Mouse (Mus musculus) cerebellum, postnatal 14 days (tissue): Measurements from ENCODE around the gene Synj2.
"Not testable (repeated sequence)": the region's sequence is repeated elsewhere in the genome, so short reads cannot be mapped to it uniquely, and the experiment has no call there.

ENCODE experiments used
- DNase-seq, 2 experiments: peaks; one replicate each; pipeline ENCODE4 v3.0.0; 2021; ENCODE audit warnings: mixed read lengths in 2 of 2

The Synj2 gene

DNA sequence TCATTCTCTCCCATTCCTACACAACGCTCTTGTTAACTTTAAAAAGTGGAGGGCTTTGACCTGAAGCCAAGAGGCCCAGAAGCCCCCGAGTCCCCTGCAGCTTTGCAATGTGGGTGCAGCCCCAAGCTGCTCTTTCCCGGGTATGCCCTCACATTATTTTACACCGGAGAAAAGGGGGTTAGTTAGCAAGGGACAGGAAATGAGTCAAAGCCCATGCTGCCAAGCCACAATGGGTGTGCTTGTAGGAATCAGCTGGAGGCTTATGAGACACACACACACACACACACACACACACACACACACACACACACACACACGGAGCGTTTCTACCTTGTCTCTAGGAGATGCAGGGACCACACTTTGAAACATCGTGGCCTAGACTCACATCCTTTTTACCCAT, 60.8 kb downstream of the Synj2 start:
- no peak for DNase-seq

DNA sequence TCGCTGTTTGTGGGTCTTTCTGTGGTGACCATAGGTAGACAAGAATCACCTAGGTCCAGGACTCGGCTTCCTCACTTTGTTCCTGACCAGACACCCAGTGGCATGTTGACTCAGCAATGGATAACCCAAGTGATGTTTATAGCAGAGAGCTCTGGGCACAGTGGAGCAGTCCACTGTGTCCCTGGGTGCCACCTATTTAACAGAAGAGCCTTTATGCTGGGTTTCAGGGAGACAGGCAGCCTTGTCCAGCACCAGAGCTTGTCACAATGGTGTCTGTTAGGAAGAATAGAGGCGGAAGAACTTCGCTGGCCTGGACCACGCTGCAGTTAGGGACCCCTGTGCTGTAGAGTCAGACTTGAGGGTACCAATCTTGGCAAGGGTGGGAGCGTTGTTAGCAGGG, 61.5 kb downstream of the Synj2 start:
- DNase-seq = no peak

DNA sequence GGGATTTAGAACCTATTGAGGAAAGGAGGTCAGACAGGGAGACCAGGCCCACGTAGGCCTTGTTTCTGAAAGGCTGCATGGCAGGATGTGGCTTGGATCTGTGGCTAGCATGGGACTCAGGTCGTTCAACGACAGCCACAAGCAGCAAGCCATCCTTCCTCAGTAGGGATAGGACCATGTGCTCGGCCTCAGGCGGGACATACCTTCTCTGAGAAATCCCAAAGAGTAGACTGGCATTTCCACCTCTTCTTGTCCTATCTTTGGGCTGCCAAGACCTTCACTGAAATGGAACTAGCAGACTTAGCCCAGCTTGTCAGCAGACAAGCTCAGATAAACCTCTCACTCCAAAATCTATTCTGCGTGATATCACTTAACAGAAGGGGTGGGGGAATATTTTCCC, 62.6 kb downstream of the Synj2 start:
- DNase-seq = no peak

DNA sequence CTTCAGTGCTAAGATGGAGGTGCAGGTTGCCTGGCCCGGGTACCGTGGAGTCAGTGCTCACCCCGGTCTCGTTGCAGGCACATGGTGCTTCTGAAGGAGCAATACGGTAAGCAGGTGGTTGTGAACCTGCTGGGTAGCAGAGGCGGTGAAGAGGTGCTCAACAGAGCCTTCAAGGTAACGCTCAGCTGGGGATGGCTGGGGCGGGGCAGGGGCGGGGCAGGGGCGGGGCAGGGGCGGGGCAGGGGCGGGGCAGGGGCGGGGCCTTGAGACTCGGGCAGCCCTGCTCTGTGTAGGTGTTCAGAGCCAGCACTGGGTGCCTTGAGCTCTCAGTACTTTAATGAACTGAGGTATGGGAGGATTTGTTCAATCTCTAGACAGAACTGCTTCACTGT, 64.2 kb downstream of the Synj2 start:
- DNase-seq = no peak

DNA sequence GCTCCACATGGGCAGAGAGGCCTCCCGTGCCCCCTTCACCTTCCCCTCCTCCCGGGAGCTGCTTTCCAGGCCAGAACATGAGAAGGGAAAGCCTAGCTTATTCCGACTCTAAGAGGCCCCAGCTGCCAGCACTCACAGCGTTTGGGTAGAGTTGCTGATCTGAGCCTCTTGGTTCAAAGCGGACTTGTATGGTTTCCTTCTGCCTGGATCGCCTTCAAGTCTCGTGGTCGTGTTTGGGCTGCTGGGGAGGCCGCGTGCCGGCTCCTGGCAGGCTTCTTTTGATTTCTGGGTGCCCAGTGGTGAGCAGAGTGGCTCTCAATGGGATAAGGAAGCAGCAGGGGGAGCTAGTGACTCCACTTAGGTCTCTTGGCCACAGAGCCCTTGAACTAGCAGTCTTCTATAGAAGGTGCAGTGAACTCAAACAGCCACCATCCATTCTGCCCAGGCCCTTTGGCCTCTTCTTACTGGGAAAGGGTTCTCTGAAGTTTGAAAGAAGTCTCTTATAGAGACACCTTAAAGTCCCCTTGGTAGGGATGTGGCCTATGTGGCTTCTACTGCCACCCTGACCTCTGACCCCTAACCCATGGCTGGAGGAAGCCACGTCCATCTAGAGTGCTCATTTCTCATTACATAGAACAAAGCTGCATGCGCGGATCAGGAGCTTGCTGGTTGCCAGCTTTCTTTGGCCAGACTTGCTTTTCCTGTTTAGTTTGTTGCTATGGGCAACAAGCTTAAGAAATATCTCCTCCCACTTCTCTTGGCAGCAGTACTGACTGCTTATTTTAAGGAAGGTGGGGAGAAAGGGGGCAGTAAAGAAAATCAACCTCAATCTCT, 64.8 kb downstream of the Synj2 start:
- DNase-seq = no peak

DNA sequence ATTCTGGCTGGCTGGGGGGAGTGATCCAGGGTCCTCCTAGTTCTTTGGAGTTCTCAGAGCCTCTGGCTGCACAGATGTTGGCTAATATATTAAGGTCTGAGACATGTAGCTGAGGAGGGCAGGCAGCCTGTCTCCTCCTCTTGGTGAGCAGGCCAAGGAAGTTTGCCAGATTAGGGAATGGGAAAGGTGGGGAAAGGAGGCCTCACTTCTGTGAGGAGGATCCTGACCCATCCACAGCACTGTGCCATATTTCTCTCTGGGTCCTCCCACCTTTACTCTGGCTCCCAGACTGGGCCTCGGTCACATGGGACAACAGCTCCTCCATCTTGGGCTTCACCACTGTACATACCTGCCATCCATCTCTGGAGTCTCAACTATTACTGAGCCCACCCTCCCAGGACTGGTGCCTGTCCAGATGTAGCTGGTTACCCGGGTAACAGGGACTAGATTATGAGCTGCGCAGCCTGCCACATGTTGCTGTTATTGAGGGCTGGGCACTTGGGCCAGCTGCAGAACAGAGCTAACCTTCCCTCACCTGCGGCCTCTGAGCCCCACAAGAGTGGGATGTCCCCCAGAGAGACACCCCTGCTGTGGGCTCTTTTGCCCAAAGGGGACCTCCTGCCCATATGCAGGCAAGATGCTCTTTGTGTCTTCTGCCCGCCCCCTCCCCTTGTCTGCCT, 66.2 kb downstream of the Synj2 start:
- DNase-seq = no peak

DNA sequence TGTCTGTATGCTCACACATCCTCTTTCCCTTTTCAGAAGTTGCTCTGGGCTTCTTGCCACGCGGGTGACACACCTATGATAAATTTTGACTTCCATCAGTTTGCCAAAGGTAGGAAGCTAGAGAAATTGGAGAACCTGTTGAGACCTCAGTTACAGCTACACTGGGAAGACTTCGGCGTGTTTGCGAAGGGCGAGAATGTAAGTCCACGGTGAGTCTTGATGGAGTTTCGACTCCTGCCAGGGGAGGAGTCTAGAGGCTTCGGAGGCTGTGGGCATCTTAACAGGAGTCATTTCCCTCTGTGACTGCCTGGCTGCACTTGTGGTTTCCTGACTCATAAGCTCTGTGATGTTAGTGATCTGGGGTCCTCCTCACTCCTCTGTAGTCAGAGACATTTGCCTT, 66.8 kb downstream of the Synj2 start:
- DNase-seq = no peak

DNA sequence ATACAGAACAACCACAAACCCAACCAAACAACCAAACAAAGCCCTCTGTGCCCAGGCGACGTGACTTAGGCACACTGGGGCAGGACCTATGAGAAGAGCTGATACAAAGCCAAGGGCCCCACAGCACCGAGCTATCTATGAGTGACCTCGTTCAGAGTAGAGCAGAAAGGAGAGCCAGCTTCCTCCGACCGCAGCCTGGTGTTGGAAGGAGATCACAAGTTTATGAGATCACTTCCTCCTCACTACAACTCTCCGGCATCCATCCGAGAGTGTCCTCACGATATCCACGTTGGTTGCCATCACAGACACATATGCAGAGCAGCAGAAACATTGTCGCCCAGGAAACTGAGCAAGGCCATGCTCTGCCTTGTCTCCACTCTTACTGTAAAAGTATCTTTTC, 67.5 kb downstream of the Synj2 start:
- DNase-seq = no peak

DNA sequence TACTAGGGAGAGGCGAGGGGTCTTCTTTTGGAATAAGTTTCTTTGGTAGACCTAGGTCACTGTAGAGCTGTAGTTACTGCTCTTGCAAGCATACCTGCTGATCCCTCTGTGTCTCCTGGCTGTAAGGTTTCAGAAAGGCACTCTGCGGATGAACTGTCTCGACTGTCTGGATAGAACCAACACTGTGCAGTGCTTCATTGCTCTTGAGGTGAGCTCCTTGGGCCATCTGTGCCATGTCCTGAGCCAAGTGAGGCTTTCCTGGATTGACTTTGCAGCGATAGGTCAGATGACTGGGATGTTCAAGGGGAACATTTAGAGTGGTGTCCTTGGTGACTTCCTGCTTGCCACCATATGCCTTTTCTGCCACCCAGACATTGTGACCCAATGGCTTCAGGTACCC, 68.5 kb downstream of the Synj2 start:
- DNase-seq = no peak

DNA sequence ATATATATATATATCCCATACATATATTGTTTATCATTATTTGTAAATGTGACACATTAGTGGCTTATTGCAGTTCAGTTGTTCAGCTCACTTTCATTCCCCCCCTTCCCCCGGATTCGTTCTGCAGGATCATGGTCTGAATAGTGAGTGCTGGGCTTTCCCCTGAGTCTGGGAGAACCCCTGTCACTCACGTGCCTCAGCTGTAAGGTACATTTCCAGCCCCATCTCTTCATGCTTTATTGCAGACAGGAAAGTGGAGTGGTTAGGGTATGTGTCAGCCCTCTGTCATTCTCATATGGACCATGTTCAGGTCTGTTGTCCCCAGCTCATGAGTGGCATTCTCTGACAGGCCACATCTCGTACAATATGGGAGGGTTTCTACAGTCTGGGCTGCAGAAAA, 72.0 kb downstream of the Synj2 start:
- DNase-seq = no peak

DNA sequence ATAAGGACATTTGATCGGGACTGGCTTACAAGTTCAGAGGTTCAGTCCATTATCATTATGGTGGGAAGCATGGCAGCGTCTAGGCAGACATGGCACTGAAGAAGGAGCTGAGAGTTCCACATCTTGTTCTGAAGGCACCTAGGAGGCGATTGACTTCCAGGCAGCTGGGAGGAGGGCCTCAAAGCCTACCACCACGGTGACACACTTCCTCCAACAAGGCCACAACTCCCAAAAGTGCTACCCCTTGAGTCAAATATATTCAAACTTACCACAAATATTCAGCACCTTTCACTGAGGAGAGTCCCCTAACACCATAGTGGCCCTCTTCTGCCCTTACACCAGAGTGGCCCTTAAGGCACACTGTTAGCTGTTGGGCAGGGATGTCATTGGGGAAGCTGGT, 73.9 kb downstream of the Synj2 start:
- DNase-seq = no peak

DNA sequence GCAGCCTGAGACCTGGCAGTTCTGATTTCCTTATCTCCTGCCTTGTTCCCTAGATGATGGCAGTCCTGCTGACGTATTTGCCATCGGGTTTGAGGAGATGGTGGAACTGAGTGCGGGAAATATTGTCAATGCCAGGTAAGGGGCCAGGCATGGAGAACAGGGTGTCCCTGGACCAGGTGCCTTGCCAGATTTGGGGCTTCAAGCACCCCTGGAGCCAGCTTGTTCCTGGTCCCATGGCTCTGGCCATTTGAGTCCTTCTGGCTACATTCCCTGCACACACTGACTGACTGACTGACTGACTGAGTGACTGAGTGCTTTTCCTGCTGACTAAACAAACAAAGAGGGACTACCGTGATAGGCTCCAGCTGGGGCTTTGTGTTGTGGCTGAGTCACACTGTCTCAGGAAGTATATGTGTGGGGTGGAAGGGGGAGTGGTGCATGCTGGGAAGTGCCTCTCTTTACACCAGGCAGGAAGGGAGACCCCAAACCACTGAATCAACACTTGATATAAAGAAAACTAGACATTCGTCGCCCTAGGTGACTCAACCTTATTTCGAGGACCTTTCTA, 75.2 kb downstream of the Synj2 start:
- DNase-seq = no peak

DNA sequence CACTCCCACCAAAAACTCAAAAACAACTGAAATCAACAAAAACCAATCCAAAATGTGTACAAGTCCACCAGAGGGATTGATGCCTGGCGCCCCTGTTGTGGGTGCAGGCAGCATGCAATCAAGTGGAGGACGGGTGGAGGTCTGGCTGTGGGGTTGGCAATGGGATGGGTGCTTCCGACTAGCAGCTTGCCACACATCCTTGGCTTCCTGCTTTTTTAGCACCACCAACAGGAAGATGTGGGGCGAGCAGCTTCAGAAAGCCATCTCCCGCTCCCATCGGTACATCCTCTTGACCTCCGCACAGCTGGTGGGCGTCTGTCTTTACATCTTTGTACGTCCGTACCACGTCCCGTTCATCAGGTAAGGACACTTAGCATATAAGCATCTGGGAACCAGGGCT, 76.2 kb downstream of the Synj2 start:
- DNase-seq = no peak

DNA sequence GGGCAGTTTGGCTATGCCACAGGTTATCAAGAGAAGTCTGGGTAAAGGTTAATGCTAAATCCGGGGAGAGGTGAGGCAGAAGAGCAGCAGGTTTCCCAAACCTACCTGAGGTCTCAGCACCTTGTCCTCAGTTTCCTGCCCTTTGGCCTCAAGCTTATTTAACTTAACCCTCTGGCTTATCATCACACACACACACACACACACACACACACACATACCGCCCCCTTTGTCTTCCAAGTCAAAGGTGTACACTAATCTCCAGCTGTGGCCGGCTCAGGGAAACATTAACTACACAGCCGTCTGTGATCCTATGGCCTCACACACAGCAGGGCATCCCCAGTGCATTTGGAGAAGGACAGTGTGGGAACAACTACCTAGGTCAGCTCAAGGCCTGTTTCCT, 77.3 kb downstream of the Synj2 start:
- DNase-seq = no peak

DNA sequence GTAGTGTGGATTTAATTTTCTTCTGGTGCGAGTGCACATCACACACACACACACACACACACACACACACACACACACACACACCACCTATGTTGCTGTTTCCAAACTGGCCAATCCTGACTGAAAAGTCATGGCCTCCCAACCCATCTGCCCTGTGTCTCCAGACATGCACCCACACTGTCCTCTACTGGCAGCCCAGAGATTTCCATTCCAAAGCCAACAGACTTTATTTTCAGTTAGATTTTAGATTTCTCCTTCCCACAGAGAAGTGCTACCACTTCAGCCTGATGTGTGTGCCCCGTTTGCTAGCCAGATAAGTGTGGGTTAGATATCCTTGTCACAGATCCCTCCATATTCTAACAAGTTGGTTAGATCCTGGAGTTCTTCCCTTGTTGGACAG, 78.7 kb downstream of the Synj2 start:
- peak; percentile 77 to 78 for DNase-seq

DNA sequence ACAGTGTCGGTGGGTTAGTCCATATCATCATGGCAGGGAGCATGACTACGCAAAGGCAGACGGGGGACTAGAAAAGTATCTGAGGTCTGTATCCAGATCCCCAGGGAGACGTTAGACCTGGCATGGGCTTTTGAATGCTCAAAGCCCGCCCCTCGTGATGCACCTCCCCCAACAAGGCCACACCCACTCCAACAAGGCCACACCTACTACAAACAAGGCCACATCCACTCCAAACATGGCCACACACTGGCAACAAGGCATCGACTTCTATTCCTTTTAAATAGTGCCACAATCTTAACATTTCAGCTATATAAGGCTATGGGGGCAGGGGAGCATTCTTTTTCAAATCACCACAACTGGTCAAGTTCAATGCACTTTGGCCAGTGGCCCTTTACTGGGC, 79.6 kb downstream of the Synj2 start:
- DNase-seq = no peak

DNA sequence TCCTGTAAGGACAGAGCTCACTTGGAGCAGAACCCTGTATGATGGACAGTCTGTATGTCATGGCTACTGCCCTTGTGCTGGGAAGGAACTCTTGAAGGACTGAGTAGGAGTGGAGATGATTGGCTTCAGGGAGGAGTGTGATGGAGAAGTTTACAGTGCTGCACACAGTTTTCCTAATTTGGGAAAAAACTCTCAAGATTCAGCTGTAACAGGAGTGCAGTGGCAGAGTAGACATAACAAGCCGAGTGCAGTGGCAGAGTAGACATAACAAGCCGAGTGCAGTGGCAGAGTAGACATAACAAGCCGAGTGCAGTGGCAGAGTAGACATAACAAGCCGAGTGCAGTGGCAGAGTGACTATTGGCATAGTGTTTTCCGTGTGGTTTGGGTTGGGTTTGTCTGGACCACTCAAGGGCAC, 80.3 kb downstream of the Synj2 start:
- DNase-seq = not testable (repeated sequence)

DNA sequence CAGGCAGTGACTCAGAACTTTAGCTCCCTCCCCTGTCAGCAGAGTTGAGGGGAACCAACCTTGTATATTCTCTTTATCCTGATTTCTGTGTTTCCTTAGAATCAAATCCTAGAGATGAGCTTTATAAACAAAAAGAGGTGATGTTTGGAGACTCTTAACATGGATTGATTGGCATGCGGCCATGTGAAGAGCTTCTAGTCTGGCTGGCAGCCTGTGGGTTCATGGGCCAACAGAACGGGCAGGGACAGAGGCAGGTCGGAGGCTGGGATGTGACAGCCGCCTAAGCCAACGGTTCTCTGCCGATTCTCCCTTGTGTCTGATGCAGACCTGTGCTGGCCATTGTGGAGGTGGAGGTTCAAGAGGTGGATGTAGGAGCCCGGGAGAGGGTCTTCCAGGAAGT, 84.8 kb downstream of the Synj2 start:
- peak; percentile 31 to 46 for DNase-seq

DNA sequence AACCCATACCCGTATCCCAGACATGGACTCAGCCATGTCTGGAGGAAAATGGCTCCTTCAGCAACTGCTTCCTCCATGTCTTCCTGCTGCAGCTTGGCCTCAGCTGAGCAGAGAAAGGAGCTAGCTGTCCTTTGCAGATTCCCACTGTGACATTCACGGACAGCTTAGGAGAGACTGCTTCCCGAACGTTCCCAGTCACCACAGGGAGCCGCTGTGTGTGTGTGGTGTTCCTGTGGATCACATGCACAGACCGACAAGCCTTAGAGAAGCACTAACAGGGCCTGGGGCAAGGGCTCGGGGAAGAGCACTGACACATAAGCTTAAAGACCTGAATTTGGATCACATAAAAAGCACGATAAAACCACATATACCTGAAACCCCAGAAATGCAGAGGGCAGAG, 94.6 kb downstream of the Synj2 start:
- DNase-seq = no peak

DNA sequence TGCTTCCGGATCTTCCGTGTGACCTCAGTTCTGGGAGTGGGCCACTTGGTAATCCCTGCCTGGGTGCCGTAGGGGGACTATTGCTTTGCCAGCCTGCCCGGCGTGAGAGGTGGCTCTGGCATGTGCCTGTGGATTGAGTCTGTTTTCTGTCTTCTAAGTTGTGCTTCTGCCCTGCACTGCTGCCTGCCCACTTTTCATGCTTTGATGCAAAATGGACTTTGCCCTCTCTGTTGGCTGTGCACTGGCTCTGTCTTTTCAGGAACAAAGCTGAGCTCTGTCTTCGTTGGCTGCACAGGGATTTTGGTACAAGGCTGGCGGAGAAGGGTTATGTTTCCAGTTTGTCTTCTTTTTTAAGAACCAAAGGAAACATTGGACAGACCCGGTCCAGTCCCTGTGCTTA, 95.4 kb downstream of the Synj2 start:
- no peak for DNase-seq

DNA sequence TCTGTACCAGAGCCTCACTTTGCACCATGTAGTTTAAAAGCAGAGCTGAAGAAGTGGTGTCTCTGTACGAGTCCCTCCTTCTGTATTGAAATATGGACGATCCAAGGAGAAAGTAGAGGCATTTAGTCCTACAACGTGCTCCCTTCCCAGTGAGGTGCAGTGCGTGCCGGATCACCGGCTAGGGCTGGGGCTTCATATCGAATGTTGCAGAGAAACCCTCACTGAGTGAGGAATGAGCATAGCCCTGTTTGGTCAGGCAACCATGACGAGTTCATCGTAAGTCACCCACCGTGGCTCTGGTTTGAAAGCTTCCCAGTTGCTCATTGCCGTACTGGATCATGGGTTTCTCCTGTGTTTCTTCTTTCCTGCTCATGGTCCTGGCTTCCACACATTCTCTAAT, 95.8 kb downstream of the Synj2 start:
- DNase-seq = no peak

DNA sequence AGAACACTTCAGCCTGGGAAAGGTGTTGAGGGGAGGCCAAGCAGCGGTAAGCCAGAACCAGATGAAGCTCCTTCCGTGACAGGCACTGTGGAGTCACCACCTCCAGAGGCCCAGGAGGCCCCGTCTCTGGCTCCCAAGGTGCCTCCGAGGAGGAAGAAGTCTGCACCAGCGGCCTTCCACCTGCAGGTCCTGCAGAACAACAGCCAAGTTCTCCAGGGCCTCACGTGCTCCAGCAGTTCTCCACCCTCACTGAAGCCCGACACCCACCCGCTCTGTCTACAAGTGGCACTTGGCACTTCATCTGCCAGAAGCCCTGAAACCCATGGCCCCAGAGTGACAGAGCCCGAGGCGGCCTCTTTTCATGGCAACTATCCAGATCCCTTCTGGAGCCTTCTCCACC, 96.4 kb downstream of the Synj2 start:
- DNase-seq = no peak

DNA sequence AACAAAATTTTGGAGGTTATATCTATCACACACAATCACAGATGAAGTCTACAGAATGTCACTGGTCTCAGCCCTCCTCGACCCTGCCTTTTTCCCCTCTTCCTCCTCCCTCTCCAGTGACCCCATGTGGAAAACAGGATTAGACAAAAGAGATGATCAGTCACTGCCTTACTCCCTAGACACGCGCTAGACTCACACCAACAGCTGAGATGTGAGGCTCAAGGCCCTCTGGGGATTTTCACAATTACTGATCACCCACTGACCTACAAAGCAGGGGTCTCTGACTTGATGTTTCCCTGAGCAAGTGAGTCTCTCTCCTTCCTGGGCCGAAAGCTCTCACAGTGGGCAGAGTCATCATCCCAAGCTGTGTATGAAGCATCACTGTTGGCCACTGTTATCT, 111.7 kb downstream of the Synj2 start:
- DNase-seq = no peak

DNA sequence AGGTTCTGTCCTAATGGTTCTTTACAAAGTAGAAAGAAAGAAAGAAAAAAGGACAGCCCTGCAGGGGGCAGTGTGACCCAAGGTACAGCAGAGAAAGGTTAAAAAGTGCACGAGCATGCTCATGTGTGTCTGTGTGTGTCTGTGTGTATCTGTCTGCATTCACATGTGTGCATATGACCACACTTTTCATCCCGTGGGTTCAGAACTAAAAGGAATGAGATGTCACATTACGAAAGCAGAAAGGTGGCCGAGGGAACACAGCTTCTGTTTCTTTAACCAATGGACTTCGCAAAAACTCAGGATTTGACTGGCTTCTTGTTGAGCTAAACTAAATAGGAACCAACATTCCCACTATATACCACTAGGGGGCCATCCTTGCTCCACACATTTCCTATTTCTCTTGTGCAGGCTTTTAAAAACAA, 113.9 kb downstream of the Synj2 start:
- peak; percentile 61 to 66 for DNase-seq
